Mouse (Mus musculus) R1 (cell line): Measurements from ENCODE around the gene Gm3127.
A peak's percentile ranks its signal among the peaks of the same experiment; 100 is the strongest.
"Not testable (repeated sequence)": the region's sequence is repeated elsewhere in the genome, so short reads cannot be mapped to it uniquely, and the experiment has no call there.

ENCODE experiments used
- DNase-seq: peaks from one replicate; pipeline ENCODE4 v3.0.0-alpha.2; 2018; ENCODE audit warnings: low read depth, low spot score

Gm3127 gene

GRCm38 (mm10) chr14:4164730-4165129 is at the start of gene Gm3127:
TSS of gene Gm3127 (plus strand) at chr14:4165030.
- DNase-seq: not testable (repeated sequence)

- DNase-seq: not testable (repeated sequence)
Observed at GRCm38 (mm10) chr14:4141646-4142045, 23.2 kb upstream of the Gm3127 start.

- DNase-seq: peak; percentile 2
Observed at GRCm38 (mm10) chr14:4182030-4182429, 17.2 kb downstream of the Gm3127 start.

- peak; percentile 5 for DNase-seq
Observed at GRCm38 (mm10) chr14:4182491-4183210, 17.8 kb downstream of the Gm3127 start, which contains the start of gene Gm2974. TSS of gene Gm2974 (plus strand) at chr14:4182576.

GRCm38 (mm10) chr14:4183375-4183774 is 18.5 kb downstream of the Gm3127 start:
- DNase-seq: not testable (repeated sequence)
